Mouse (Mus musculus) E14TG2a.4 (cell line): ENCODE data around the gene Pdxp.
A peak's percentile ranks its signal among the peaks of the same experiment; 100 is the strongest.

ENCODE experiments used
- H3K27me3 ChIP-seq: 2 replicates; pipeline ENCODE4 v1.6.1; 2014; ENCODE audit warnings: low read length, control low read depth; ENCODE audit not compliant: insufficient read depth
- H3K36me3 ChIP-seq: 2 replicates; pipeline ENCODE4 v1.6.1; 2014; ENCODE audit warnings: low read length, control low read depth; ENCODE audit not compliant: insufficient read depth
- H3K4me1 ChIP-seq: replicated peaks from 2 replicates; pipeline ENCODE4 v1.6.1; 2014; ENCODE audit warnings: low read depth, low read length, control low read depth
- H3K4me3 ChIP-seq: replicated peaks from 2 replicates; pipeline ENCODE4 v1.5.1; 2014; ENCODE audit warnings: mild to moderate bottlenecking, low read length
- H3K9me3 ChIP-seq: 2 replicates; pipeline ENCODE4 v1.6.1; 2014; ENCODE audit warnings: low read length, control low read depth
- CTCF ChIP-seq: conservative IDR thresholded peaks from 2 replicates; pipeline ENCODE4 v1.5.1; 2014; ENCODE audit warnings: low read length
- NANOG ChIP-seq: IDR thresholded peaks from 2 replicates; pipeline ENCODE4 v1.6.1; 2014; ENCODE audit warnings: borderline replicate concordance, low read length, mixed read lengths
- POU5F1 ChIP-seq: IDR thresholded peaks from 2 replicates; pipeline ENCODE4 v1.6.1; 2014; ENCODE audit warnings: low read length, borderline replicate concordance

The Pdxp gene

GRCm38 (mm10) chr15:78901422-78901789, 12.3 kb upstream of the Pdxp start:
- H3K27me3 ChIP-seq: 0 out of 2 replicates have a peak, but pooled peaks cover 5% of the 10 kb centered on the region
- no peaks in the 10 kb centered on the region for H3K9me3 ChIP-seq
- peaks cover 36% of the 10 kb centered on the region for H3K36me3 ChIP-seq
- TF ChIP-seq NANOG: no peak
- H3K4me3 ChIP-seq: peak overlapping the region; percentile 89
- H3K4me1 ChIP-seq: peaks cover 73% of the 10 kb centered on the region

- no peaks in the 10 kb centered on the region for H3K9me3 ChIP-seq
- peaks cover 72% of the 10 kb centered on the region for H3K4me1 ChIP-seq
- 0 out of 2 replicates have a peak, but pooled peaks cover 5% of the 10 kb centered on the region for H3K27me3 ChIP-seq
- peak; percentile 98 for TF ChIP-seq CTCF
- no peak for TF ChIP-seq POU5F1
- peaks cover 55% of the 10 kb centered on the region for H3K36me3 ChIP-seq
- no peak overlapping the region for H3K4me3 ChIP-seq
These were observed 10.5 kb upstream of the Pdxp start for GRCm38 (mm10) chr15:78903243-78903642.

- H3K4me1 ChIP-seq: peaks cover 59% of the 10 kb centered on the region
- H3K9me3 ChIP-seq: no peaks in the 10 kb centered on the region
- peaks cover 91% of the 10 kb centered on the region for H3K36me3 ChIP-seq
- TF ChIP-seq CTCF (no peak), POU5F1 (no peak), NANOG (no peak)
- 0 out of 2 replicates have a peak, but pooled peaks cover 6% of the 10 kb centered on the region for H3K27me3 ChIP-seq
- H3K4me3 ChIP-seq: no peak overlapping the region
These were observed 5.3 kb upstream of the Pdxp start for GRCm38 (mm10) chr15:78908399-78908798.

GRCm38 (mm10) chr15:78908982-78909381, 4.7 kb upstream of the Pdxp start:
- no peaks in the 10 kb centered on the region for H3K9me3 ChIP-seq
- 0 out of 2 replicates have a peak, but pooled peaks cover 6% of the 10 kb centered on the region for H3K27me3 ChIP-seq
- H3K4me3 ChIP-seq: no peak overlapping the region
- TF ChIP-seq NANOG (no peak; the same call in 1 of the 2 replicates), POU5F1 (no peak), CTCF (no peak)
- peaks cover 54% of the 10 kb centered on the region for H3K4me1 ChIP-seq
- peaks cover 85% of the 10 kb centered on the region for H3K36me3 ChIP-seq

- Histone ChIP-seq H3K4me1 (peaks cover 70% of the 10 kb centered on the region), H3K36me3 (peaks cover 78% of the 10 kb centered on the region), H3K9me3 (no peaks in the 10 kb centered on the region)
These were observed 1.7 kb upstream of the Pdxp start for GRCm38 (mm10) chr15:78912040-78912439.

GRCm38 (mm10) chr15:78914091-78914822, 538 bp downstream of the Pdxp start:
- Histone ChIP-seq H3K4me3 (peak overlapping the region; percentile 87), H3K27me3 (peaks cover 17% of the 10 kb centered on the region), H3K9me3 (no peaks in the 10 kb centered on the region), H3K36me3 (peaks cover 75% of the 10 kb centered on the region), H3K4me1 (peaks cover 60% of the 10 kb centered on the region)
- TF ChIP-seq POU5F1 (no peak), CTCF (no peak), NANOG (no peak)

More at GRCm38 (mm10) chr15:78912040-78912439, 1.7 kb upstream of the Pdxp start:
- Histone ChIP-seq H3K4me3 (no peak overlapping the region), H3K27me3 (peaks cover 17% of the 10 kb centered on the region)
- TF ChIP-seq NANOG (no peak), CTCF (peak; percentile 29; the same call in 1 of the 2 replicates), POU5F1 (no peak)

DNA sequence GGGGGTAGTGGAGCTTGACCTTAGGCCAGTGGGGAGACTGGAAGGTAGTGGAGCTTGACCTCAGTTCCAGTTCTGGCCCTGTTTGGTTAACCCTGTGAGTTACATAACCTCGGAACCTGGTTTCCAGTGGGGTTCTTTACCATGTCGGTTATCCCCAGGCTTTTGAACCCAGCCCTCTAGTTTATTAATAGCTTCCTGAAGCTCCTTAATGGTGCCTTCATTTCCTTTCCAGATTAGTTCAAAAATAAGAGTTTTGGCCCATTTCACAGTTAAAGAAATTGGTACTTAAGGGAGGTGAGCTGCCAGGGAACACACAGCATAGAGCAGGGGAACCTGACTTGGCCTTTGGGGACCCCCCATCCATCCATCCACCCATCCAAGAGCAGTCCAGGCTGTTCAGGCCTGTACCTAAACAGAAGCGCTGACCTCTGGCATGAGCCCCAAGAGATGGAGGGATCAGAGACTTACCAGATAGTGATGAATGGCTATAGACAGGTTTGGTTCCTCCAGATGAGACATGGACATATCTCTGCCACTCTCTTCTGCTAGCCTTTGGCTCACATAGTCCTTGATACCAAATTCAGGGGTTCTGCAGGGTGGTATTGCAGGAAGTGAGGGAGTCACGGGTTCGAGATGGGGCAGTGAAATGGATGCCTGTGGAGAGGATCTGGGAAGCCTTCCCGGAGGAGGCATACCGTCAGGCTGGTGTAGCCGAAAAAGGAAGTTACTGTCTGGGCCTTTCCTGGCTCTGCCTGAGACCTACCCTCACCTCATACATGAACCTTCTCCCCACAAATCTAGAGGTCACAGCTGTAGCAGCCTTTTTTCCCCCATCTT, 1.3 kb downstream of the Pdxp start:
- peak overlapping the region; percentile 87 for H3K4me3 ChIP-seq
- peaks cover 54% of the 10 kb centered on the region for H3K4me1 ChIP-seq
- TF ChIP-seq NANOG (no peak), POU5F1 (no peak), CTCF (no peak)
- H3K9me3 ChIP-seq: no peaks in the 10 kb centered on the region
- peaks cover 16% of the 10 kb centered on the region for H3K27me3 ChIP-seq
- H3K36me3 ChIP-seq: peaks cover 74% of the 10 kb centered on the region

DNA sequence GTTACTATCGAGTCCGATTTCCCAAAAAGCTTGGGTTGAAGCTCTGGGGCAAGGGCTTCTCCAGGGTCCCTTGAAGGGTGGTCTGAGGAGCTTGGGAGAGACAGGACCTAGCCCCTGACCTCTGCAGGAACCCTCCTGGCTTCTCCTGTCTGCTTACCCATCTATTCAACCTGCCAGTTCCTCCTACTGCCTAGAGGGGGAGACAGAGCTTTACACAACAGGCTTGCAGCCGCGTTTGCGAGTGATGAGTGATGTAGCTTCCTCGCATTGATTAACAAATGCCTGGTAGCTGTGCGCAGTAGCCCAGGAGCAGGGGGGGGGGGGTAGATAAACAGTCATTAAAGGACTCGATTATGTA, 1.9 kb downstream of the Pdxp start:
- Histone ChIP-seq H3K9me3 (no peaks in the 10 kb centered on the region), H3K4me1 (peaks cover 54% of the 10 kb centered on the region), H3K4me3 (peak overlapping the region; percentile 87), H3K36me3 (peaks cover 68% of the 10 kb centered on the region), H3K27me3 (peaks cover 15% of the 10 kb centered on the region)
- TF ChIP-seq NANOG (no peak), CTCF (peak; percentile 91), POU5F1 (no peak)
